Comparison of ENCODE assay signal across 23 mouse cellular contexts in genomic region chr3:93403936-93404335, GRCm38 (mm10). TPM values are rescaled to one million over a fixed set of nuclear protein-coding genes. Genes with fewer than 3 reads are reported as not detected.
"Had no signal": no experiment of that assay in that cellular context is flagged by ENCODE, and none has a peak within 500 bp of the region (broad histone marks: within the 10 kb centered on the region; RNA-seq: fewer than 3 reads in every experiment).

No protein-coding gene starts in this region.

- H3K9me3 ChIP-seq: liver, embryonic 12.5 days; midbrain, embryonic 10.5 days; midbrain, embryonic 12.5 days; neural tube, embryonic 13.5 days; neural tube, embryonic 15.5 days had no signal

- H3K9ac ChIP-seq: liver, embryonic 12.5 days; liver, embryonic 14.5 days; midbrain, embryonic 12.5 days; neural tube, embryonic 13.5 days; neural tube, embryonic 15.5 days had no signal

- H3K27ac ChIP-seq: liver, embryonic 12.5 days; liver, embryonic 14.5 days; midbrain, embryonic 10.5 days; midbrain, embryonic 12.5 days; neural tube, embryonic 13.5 days; neural tube, embryonic 15.5 days had no signal

- H3K27me3 ChIP-seq: liver, embryonic 12.5 days; midbrain, embryonic 12.5 days; neural tube, embryonic 13.5 days; neural tube, embryonic 15.5 days had no signal

- H3K4me3 ChIP-seq: liver, embryonic 12.5 days; midbrain, embryonic 10.5 days; midbrain, embryonic 12.5 days; myocyte; neural tube, embryonic 13.5 days; neural tube, embryonic 15.5 days had no signal

- H3K4me2 ChIP-seq: liver, embryonic 12.5 days; midbrain, embryonic 12.5 days; neural tube, embryonic 13.5 days; neural tube, embryonic 15.5 days had no signal

- ATAC-seq: liver, embryonic 12.5 days; midbrain, embryonic 16.5 days had no signal

- H3K36me3 ChIP-seq: liver, embryonic 12.5 days; midbrain, embryonic 10.5 days; midbrain, embryonic 12.5 days; neural tube, embryonic 13.5 days; neural tube, embryonic 15.5 days had no signal

- H3K4me1 ChIP-seq: liver, embryonic 12.5 days; midbrain, embryonic 10.5 days; midbrain, embryonic 12.5 days; neural tube, embryonic 13.5 days; neural tube, embryonic 15.5 days had no signal

- DNase-seq: lung, postnatal 4 days; midbrain, embryonic 14.5 days; retina, postnatal 1 day; right cerebral cortex, adult 18-20 months; right cerebral cortex, postnatal 25 days; right cerebral cortex, postnatal 4 days; spleen, adult 18-20 months; thymus, adult 18-20 months; thymus, postnatal 25 days; thymus, postnatal 4 days had no signal

RNA-seq across cellular contexts. Expression of gene Rptn, which starts 10.4 kb away (rescaled TPM):
- polyA plus RNA-seq: liver, adult 2 months; liver, embryonic 16.5 days; midbrain, embryonic 10.5 days; midbrain, embryonic 12.5 days; midbrain, embryonic 14.5 days; midbrain, embryonic 16.5 days; myocyte; neural tube, embryonic 11.5 days; neural tube, embryonic 13.5 days; neural tube, embryonic 15.5 days; small intestine, adult 2 months; stomach, embryonic 14.5 days had no signal

RNA-seq across cellular contexts. Expression of gene Tchh, which starts 38.2 kb away (rescaled TPM):
- polyA plus RNA-seq: small intestine, adult 2 months had no signal
